Mouse (Mus musculus): Measurements from ENCODE around the gene Zc3h7b. TPM values are rescaled to one million over a fixed set of nuclear protein-coding genes. Genes with fewer than 3 reads are reported as not detected.

Zc3h7b gene
- polyA plus RNA-seq, 1 experiment, result 7.7 TPM

- H3K4me3 ChIP-seq (ENCODE audit: low read depth, low read length), result no peak overlapping the region
- TF ChIP-seq POLR2A (IDR thresholded peaks at IDR 0.05; ENCODE audit: low read depth, low read length) (no peak), CTCF (IDR thresholded peaks at IDR 0.05; ENCODE audit: extremely low read depth, insufficient read length, insufficient replicate concordance, low read depth, low read length) (no peak)
- H3K36me3 ChIP-seq (ENCODE audit: control insufficient read depth, insufficient read depth, low read length), result peaks cover 28% of the 10 kb centered on the region
- H3K4me1 ChIP-seq (ENCODE audit: control insufficient read depth, insufficient read depth, insufficient read length, low read length), result peaks cover 6% of the 10 kb centered on the region
- no peak overlapping the region for H3K27ac ChIP-seq (ENCODE audit: insufficient read depth, low read depth, low read length)
- 46% methylated on average over 7 of the region's 7 CpGs for WGBS
- no peaks in the 10 kb centered on the region for H3K27me3 ChIP-seq (ENCODE audit: control insufficient read depth, insufficient read depth, low read length)
Observed at GRCm38 (mm10) chr15:81812696-81813631, 68.1 kb downstream of the Zc3h7b start.

GRCm38 (mm10) chr15:81813986-81814705, 69.3 kb downstream of the Zc3h7b start:
- no peaks in the 10 kb centered on the region for H3K27me3 ChIP-seq (ENCODE audit: control insufficient read depth, insufficient read depth, low read length)
- H3K4me1 ChIP-seq (ENCODE audit: control insufficient read depth, insufficient read depth, insufficient read length, low read length), result peaks cover 6% of the 10 kb centered on the region
- H3K27ac ChIP-seq (ENCODE audit: insufficient read depth, low read depth, low read length), result no peak overlapping the region
- H3K36me3 ChIP-seq (ENCODE audit: control insufficient read depth, insufficient read depth, low read length), result peaks cover 32% of the 10 kb centered on the region
- WGBS, result 87% methylated on average over 5 of the region's 5 CpGs
- no peak overlapping the region for H3K4me3 ChIP-seq (ENCODE audit: low read depth, low read length)
- TF ChIP-seq CTCF (IDR thresholded peaks at IDR 0.05; ENCODE audit: extremely low read depth, insufficient read length, insufficient replicate concordance, low read depth, low read length), result no peak

- 78% methylated on average over 12 of the region's 12 CpGs for WGBS
- no peak for TF ChIP-seq POLR2A (IDR thresholded peaks at IDR 0.05; ENCODE audit: low read depth, low read length)
- TF ChIP-seq CTCF (IDR thresholded peaks at IDR 0.05; ENCODE audit: extremely low read depth, insufficient read length, insufficient replicate concordance, low read depth, low read length), result no peak
- Histone ChIP-seq H3K4me3 (ENCODE audit: low read depth, low read length) (no peak overlapping the region), H3K27ac (ENCODE audit: insufficient read depth, low read depth, low read length) (no peak overlapping the region), H3K27me3 (ENCODE audit: control insufficient read depth, insufficient read depth, low read length) (no peaks in the 10 kb centered on the region), H3K4me1 (ENCODE audit: control insufficient read depth, insufficient read depth, insufficient read length, low read length) (peaks cover 6% of the 10 kb centered on the region), H3K36me3 (ENCODE audit: control insufficient read depth, insufficient read depth, low read length) (peaks cover 37% of the 10 kb centered on the region)
Observed at GRCm38 (mm10) chr15:81814716-81815370, 70.0 kb downstream of the Zc3h7b start.

- no peaks in the 10 kb centered on the region for H3K27me3 ChIP-seq (ENCODE audit: control insufficient read depth, insufficient read depth, low read length)
- H3K4me1 ChIP-seq (ENCODE audit: control insufficient read depth, insufficient read depth, insufficient read length, low read length), result peaks cover 2% of the 10 kb centered on the region; the same call in 1 of the 2 replicates
- no peak overlapping the region for H3K4me3 ChIP-seq (ENCODE audit: low read depth, low read length)
- H3K36me3 ChIP-seq (ENCODE audit: control insufficient read depth, insufficient read depth, low read length), result peaks cover 65% of the 10 kb centered on the region
- no peak for TF ChIP-seq CTCF (IDR thresholded peaks at IDR 0.05; ENCODE audit: extremely low read depth, insufficient read length, insufficient replicate concordance, low read depth, low read length)
- TF ChIP-seq POLR2A (IDR thresholded peaks at IDR 0.05; ENCODE audit: low read depth, low read length), result no peak
- WGBS, result 90% methylated on average over 3 of the region's 3 CpGs
- H3K27ac ChIP-seq (ENCODE audit: insufficient read depth, low read depth, low read length), result no peak overlapping the region
Observed at GRCm38 (mm10) chr15:81818404-81818803, 73.5 kb downstream of the Zc3h7b start.

- Histone ChIP-seq H3K36me3 (ENCODE audit: control insufficient read depth, insufficient read depth, low read length) (peaks cover 73% of the 10 kb centered on the region), H3K4me1 (ENCODE audit: control insufficient read depth, insufficient read depth, insufficient read length, low read length) (no peaks in the 10 kb centered on the region), H3K4me3 (ENCODE audit: low read depth, low read length) (no peak overlapping the region), H3K27me3 (ENCODE audit: control insufficient read depth, insufficient read depth, low read length) (no peaks in the 10 kb centered on the region), H3K27ac (ENCODE audit: insufficient read depth, low read depth, low read length) (no peak overlapping the region)
- WGBS, result 87% methylated on average over 3 of the region's 3 CpGs
- TF ChIP-seq POLR2A (IDR thresholded peaks at IDR 0.05; ENCODE audit: low read depth, low read length) (no peak), CTCF (IDR thresholded peaks at IDR 0.05; ENCODE audit: extremely low read depth, insufficient read length, insufficient replicate concordance, low read depth, low read length) (no peak)
Observed at GRCm38 (mm10) chr15:81822631-81823030, 77.8 kb downstream of the Zc3h7b start.

- no peak overlapping the region for H3K4me3 ChIP-seq (ENCODE audit: low read depth, low read length)
- no peak for TF ChIP-seq POLR2A (IDR thresholded peaks at IDR 0.05; ENCODE audit: low read depth, low read length)
- no peak for TF ChIP-seq CTCF (IDR thresholded peaks at IDR 0.05; ENCODE audit: extremely low read depth, insufficient read length, insufficient replicate concordance, low read depth, low read length)
- no peak overlapping the region for H3K27ac ChIP-seq (ENCODE audit: insufficient read depth, low read depth, low read length)
- 47% methylated on average over 3 of the region's 3 CpGs for WGBS
- no peaks in the 10 kb centered on the region for H3K4me1 ChIP-seq (ENCODE audit: control insufficient read depth, insufficient read depth, insufficient read length, low read length)
- H3K27me3 ChIP-seq (ENCODE audit: control insufficient read depth, insufficient read depth, low read length), result no peaks in the 10 kb centered on the region
- H3K36me3 ChIP-seq (ENCODE audit: control insufficient read depth, insufficient read depth, low read length), result peaks cover 68% of the 10 kb centered on the region
Observed at GRCm38 (mm10) chr15:81824832-81825231, 80.0 kb downstream of the Zc3h7b start.
